Mouse (Mus musculus): ENCODE measurements around the gene Rhbdf2.
"Not testable (repeated sequence)": the region's sequence is repeated elsewhere in the genome, so short reads cannot be mapped to it uniquely, and the experiment has no call there.

Gene Rhbdf2

GRCm38 (mm10) chr11:116626299-116627071 lies at the start of gene Rhbdf2:
Gene Rhbdf2, minus strand, starts transcription at chr11:116627019.
- DNase-seq, result no peak

GRCm38 (mm10) chr11:116676175-116676976 lies 49.6 kb upstream of the Rhbdf2 start:
- DNase-seq, result no peak

- DNase-seq, result not testable (repeated sequence)
Observed at GRCm38 (mm10) chr11:116675429-116675828, 48.6 kb upstream of the Rhbdf2 start.

GRCm38 (mm10) chr11:116674616-116675379 lies 48.0 kb upstream of the Rhbdf2 start:
- no peak for DNase-seq

- no peak for DNase-seq
Observed at GRCm38 (mm10) chr11:116673410-116673809, 46.6 kb upstream of the Rhbdf2 start.

- DNase-seq, result no peak
Observed at GRCm38 (mm10) chr11:116672595-116672994, 45.8 kb upstream of the Rhbdf2 start.

- no peak for DNase-seq
Observed at GRCm38 (mm10) chr11:116671845-116672434, 45.1 kb upstream of the Rhbdf2 start.

- peak; percentile 98 for DNase-seq
Observed at GRCm38 (mm10) chr11:116671112-116671844, 44.5 kb upstream of the Rhbdf2 start.

GRCm38 (mm10) chr11:116670386-116670785 lies 43.6 kb upstream of the Rhbdf2 start:
- no peak for DNase-seq

GRCm38 (mm10) chr11:116669787-116670365 lies 43.1 kb upstream of the Rhbdf2 start:
- DNase-seq, result no peak

GRCm38 (mm10) chr11:116669316-116669715 lies 42.5 kb upstream of the Rhbdf2 start:
- no peak for DNase-seq

- peak; percentile 58 for DNase-seq
Observed at GRCm38 (mm10) chr11:116668839-116669238, 42.0 kb upstream of the Rhbdf2 start.

- no peak for DNase-seq
Observed at GRCm38 (mm10) chr11:116668381-116668825, 41.6 kb upstream of the Rhbdf2 start.

GRCm38 (mm10) chr11:116667930-116668329 lies 41.1 kb upstream of the Rhbdf2 start:
- DNase-seq, result no peak

- not testable (repeated sequence) for DNase-seq
Observed at GRCm38 (mm10) chr11:116667012-116667411, 40.2 kb upstream of the Rhbdf2 start.

GRCm38 (mm10) chr11:116666566-116666965 lies 39.7 kb upstream of the Rhbdf2 start:
- no peak for DNase-seq

- no peak for DNase-seq
Observed at GRCm38 (mm10) chr11:116665289-116665688, 38.5 kb upstream of the Rhbdf2 start.

GRCm38 (mm10) chr11:116661948-116662377 lies 35.1 kb upstream of the Rhbdf2 start:
- DNase-seq, result no peak

GRCm38 (mm10) chr11:116661291-116661947 lies 34.6 kb upstream of the Rhbdf2 start:
- no peak for DNase-seq

GRCm38 (mm10) chr11:116660181-116660580 lies 33.4 kb upstream of the Rhbdf2 start:
- DNase-seq, result no peak
